8 mouse cellular contexts compared by ENCODE assay signal in the genomic region with DNA sequence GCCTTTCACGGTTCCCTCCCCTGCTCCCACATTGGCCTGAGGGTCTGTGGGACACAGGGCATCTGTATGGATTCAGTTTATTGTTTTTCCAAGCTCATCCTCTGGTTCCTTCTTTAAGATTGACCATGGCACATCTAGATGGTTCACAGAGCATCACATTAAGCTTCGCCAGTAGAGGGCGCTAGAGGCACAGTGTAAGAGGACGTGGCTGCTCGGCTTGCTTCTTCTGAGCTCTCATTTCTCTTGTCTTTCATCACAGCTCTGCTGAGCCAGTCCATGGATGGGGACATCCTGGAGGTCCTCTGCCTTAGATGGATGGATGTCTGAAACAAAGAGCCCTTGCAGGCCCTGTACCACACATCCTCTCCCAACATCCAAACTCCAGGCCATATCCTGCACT. TPM values are rescaled to one million over a fixed set of nuclear protein-coding genes. Genes with fewer than 3 reads are reported as not detected.
A peak's percentile ranks its signal among the peaks of the same experiment; 100 is the strongest.
DNase-seq lines count a peak whose midpoint lies in the region; ATAC-seq and TF ChIP-seq lines count a peak whose summit lies in the region.

No protein-coding gene starts in this region.

- H3K4me1 ChIP-seq in heart, embryonic 11.5 days (ENCODE audit: control insufficient read depth, insufficient read depth, low read length) = 0 out of 2 replicates have a peak, but pooled peaks cover 3% of the 10 kb centered on the region
- no peaks in the 10 kb centered on the region for H3K4me1 ChIP-seq in embryonic facial prominence, embryonic 11.5 days (ENCODE audit: control insufficient read depth, insufficient read depth, low read length)
- no peaks in the 10 kb centered on the region for H3K4me1 ChIP-seq in heart, adult 2 months (ENCODE audit: control insufficient read depth, insufficient read depth, low read length)
- H3K4me1 ChIP-seq in limb, embryonic 12.5 days (replicated peaks) = no peaks in the 10 kb centered on the region

- peak; percentile 96 for DNase-seq in heart, adult 11 months
- DNase-seq in embryonic facial prominence, embryonic 11.5 days (ENCODE audit: low spot score) = peak; percentile 95
- peak; percentile 73 to 82 for DNase-seq in heart, adult 2 months
- DNase-seq in kidney, adult 8-10 months = peak; percentile 66 to 89
- peak; percentile 26 to 57 for DNase-seq in monocyte, adult 2 months (ENCODE audit: low read depth in 1 of 2, low spot score in 2 of 2)
- peak; percentile 72 to 77 for DNase-seq in spleen, postnatal 36 days (ENCODE audit: low spot score in 2 of 2)

- intact Hi-C loops in heart, adult 2 months (cut with DNase I) = loop anchor here (1.0 to 2.0 kb wide), 4 partner anchors 33 to 86 kb away; partner anchors contain the start of genes Bcl7c and Fbxl19

- no peaks in the 10 kb centered on the region for H3K9me3 ChIP-seq in heart, embryonic 11.5 days (replicated peaks; ENCODE audit: control insufficient read depth, low read length)
- no peaks in the 10 kb centered on the region for H3K9me3 ChIP-seq in embryonic facial prominence, embryonic 11.5 days (replicated peaks; ENCODE audit: control insufficient read depth, low read length)
- peaks cover 4% of the 10 kb centered on the region; the same call in 1 of the 2 replicates for H3K9me3 ChIP-seq in limb, embryonic 12.5 days

- no peak overlapping the region for H3K4me2 ChIP-seq in heart, embryonic 11.5 days
- H3K4me2 ChIP-seq in embryonic facial prominence, embryonic 11.5 days (ENCODE audit: low read depth, low read length) = no peak overlapping the region
- H3K4me2 ChIP-seq in limb, embryonic 12.5 days = no peak overlapping the region

- H3K27ac ChIP-seq in heart, embryonic 11.5 days (ENCODE audit: low read depth, low read length) = no peak overlapping the region
- no peak overlapping the region for H3K27ac ChIP-seq in embryonic facial prominence, embryonic 11.5 days (replicated peaks; ENCODE audit: low read depth, low read length)
- H3K27ac ChIP-seq in heart, adult 2 months = no peak overlapping the region
- peak overlapping the region; percentile 26; the same call in 1 of the 2 replicates for H3K27ac ChIP-seq in limb, embryonic 12.5 days

- H3K4me3 ChIP-seq in heart, embryonic 11.5 days (ENCODE audit: low read depth, low read length) = no peak overlapping the region
- H3K4me3 ChIP-seq in embryonic facial prominence, embryonic 11.5 days (ENCODE audit: low read depth, low read length) = no peak overlapping the region
- H3K4me3 ChIP-seq in heart, adult 2 months = no peak overlapping the region
- no peak overlapping the region for H3K4me3 ChIP-seq in limb, embryonic 12.5 days (replicated peaks)

- TF ChIP-seq CTCF in heart, adult 2 months (IDR thresholded peaks at IDR 0.05) = peak; percentile 96

- ATAC-seq in heart, embryonic 11.5 days (replicated peaks; ENCODE audit: insufficient number of reproducible peaks, low FRiP score, low TSS enrichment) = no peak; the same call in 1 of the 2 replicates
- peak; percentile 66 for ATAC-seq in embryonic facial prominence, embryonic 11.5 days (replicated peaks; ENCODE audit: insufficient number of reproducible peaks, low FRiP score, low TSS enrichment, low read depth)
- peak; percentile 48; the same call in 1 of the 2 replicates for ATAC-seq in limb, embryonic 12.5 days (ENCODE audit: insufficient number of reproducible peaks, insufficient read depth, low FRiP score, low TSS enrichment, low read depth)

- peaks cover 3% of the 10 kb centered on the region; the same call in 1 of the 2 replicates for H3K36me3 ChIP-seq in heart, embryonic 11.5 days (ENCODE audit: control insufficient read depth, insufficient read depth, low read length)
- 0 out of 2 replicates have a peak, but pooled peaks cover 2% of the 10 kb centered on the region for H3K36me3 ChIP-seq in embryonic facial prominence, embryonic 11.5 days (replicated peaks; ENCODE audit: control insufficient read depth, insufficient read depth, low read depth, low read length)
- H3K36me3 ChIP-seq in heart, adult 2 months (ENCODE audit: control insufficient read depth, insufficient read depth, low read length) = no peaks in the 10 kb centered on the region
- peaks cover 18% of the 10 kb centered on the region for H3K36me3 ChIP-seq in limb, embryonic 12.5 days

- peak; percentile 82 for TF ChIP-seq EP300 in heart, adult 2 months (IDR thresholded peaks at IDR 0.05; ENCODE audit: insufficient read depth, low read depth, low read length)

- no peak for TF ChIP-seq POLR2A in heart, adult 2 months (IDR thresholded peaks at IDR 0.05; ENCODE audit: insufficient read depth, low read depth, low read length)

- 5% methylated on average over 5 of the region's 5 CpGs for WGBS in heart, embryonic 11.5 days (ENCODE audit: insufficient replicate concordance)
- WGBS in embryonic facial prominence, embryonic 11.5 days = 2% methylated on average over 5 of the region's 5 CpGs
- WGBS in heart, adult 2 months = 4% methylated on average over 5 of the region's 5 CpGs
- WGBS in limb, embryonic 12.5 days = 5% methylated on average over 5 of the region's 5 CpGs

- H3K27me3 ChIP-seq in heart, embryonic 11.5 days (ENCODE audit: control insufficient read depth, insufficient read depth, low read length) = no peaks in the 10 kb centered on the region
- no peaks in the 10 kb centered on the region for H3K27me3 ChIP-seq in embryonic facial prominence, embryonic 11.5 days (ENCODE audit: control insufficient read depth, insufficient read depth, low read length)
- H3K27me3 ChIP-seq in heart, adult 2 months (ENCODE audit: control insufficient read depth, insufficient read depth, low read length) = no peaks in the 10 kb centered on the region
- H3K27me3 ChIP-seq in limb, embryonic 12.5 days = no peaks in the 10 kb centered on the region

- H3K9ac ChIP-seq in heart, embryonic 11.5 days (ENCODE audit: low read depth, low read length) = no peak overlapping the region
- no peak overlapping the region for H3K9ac ChIP-seq in embryonic facial prominence, embryonic 11.5 days (replicated peaks; ENCODE audit: low read length)
- H3K9ac ChIP-seq in heart, adult 2 months (ENCODE audit: low read depth, low read length) = no peak overlapping the region
- H3K9ac ChIP-seq in limb, embryonic 12.5 days (replicated peaks) = no peak overlapping the region; the same call in 1 of the 2 replicates

- no peaks in the 10 kb centered on the region for H3K79me2 ChIP-seq in heart, adult 2 months (replicated peaks; ENCODE audit: control insufficient read depth, insufficient read depth, low read length)

RNA-seq across cellular contexts. Expression of gene Bcl7c, which starts 33.8 kb away (rescaled TPM):
- polyA plus RNA-seq in heart, embryonic 11.5 days (2014; fragmentation: Nextera tagmentation; extraction: Ambion mirVana) = 32.5 and 34.4 TPM in 2 replicates
- polyA plus RNA-seq in embryonic facial prominence, embryonic 11.5 days (2014; fragmentation: Nextera tagmentation; extraction: Ambion mirVana) = 84.9 and 86.6 TPM in 2 replicates
- total RNA-seq in heart, adult 2 months (2021) = 10 to 100 TPM; 34.1 to 34.5 TPM
- polyA plus RNA-seq in heart, adult 2 months (2012; rRNA removed) = 13.5 and 13.6 TPM in 2 replicates
- polyA plus RNA-seq in limb, embryonic 12.5 days (2016; fragmentation: Nextera tagmentation; extraction: Ambion mirVana) = 120 and 127 TPM in 2 replicates

RNA-seq across cellular contexts. Expression of gene Ctf1, which starts 37.6 kb away (rescaled TPM):
- 4.7 and 4.9 TPM in 2 replicates for polyA plus RNA-seq in heart, embryonic 11.5 days (2014; fragmentation: Nextera tagmentation; extraction: Ambion mirVana)
- 17.5 and 19.0 TPM in 2 replicates for polyA plus RNA-seq in embryonic facial prominence, embryonic 11.5 days (2014; fragmentation: Nextera tagmentation; extraction: Ambion mirVana)
- total RNA-seq in heart, adult 2 months (2021) = 1 to 10 TPM; 6.6 to 8.7 TPM
- 15.3 and 24.5 TPM in 2 replicates for polyA plus RNA-seq in heart, adult 2 months (2012; rRNA removed)
- 29.3 and 30.0 TPM in 2 replicates for polyA plus RNA-seq in limb, embryonic 12.5 days (2016; fragmentation: Nextera tagmentation; extraction: Ambion mirVana)

RNA-seq across cellular contexts. Expression of gene Ctf2, which starts 57.0 kb away (rescaled TPM):
- polyA plus RNA-seq in heart, embryonic 11.5 days (2014; fragmentation: Nextera tagmentation; extraction: Ambion mirVana) = 0.32 TPM in 1 of 2 replicates, not detected in the other
- polyA plus RNA-seq in embryonic facial prominence, embryonic 11.5 days (2014; fragmentation: Nextera tagmentation; extraction: Ambion mirVana) = 0.15 and 0.59 TPM in 2 replicates
- not detected for total RNA-seq in heart, adult 2 months (2021)
- not detected in 2 replicates for polyA plus RNA-seq in heart, adult 2 months (2012; rRNA removed)
- polyA plus RNA-seq in limb, embryonic 12.5 days (2016; fragmentation: Nextera tagmentation; extraction: Ambion mirVana) = 0.36 and 0.60 TPM in 2 replicates

RNA-seq across cellular contexts. Expression of gene Zfp629, which starts 59.4 kb away (rescaled TPM):
- 11.2 and 12.0 TPM in 2 replicates for polyA plus RNA-seq in heart, embryonic 11.5 days (2014; fragmentation: Nextera tagmentation; extraction: Ambion mirVana)
- polyA plus RNA-seq in embryonic facial prominence, embryonic 11.5 days (2014; fragmentation: Nextera tagmentation; extraction: Ambion mirVana) = 27.3 and 27.5 TPM in 2 replicates
- 10 to 100 TPM; 17.7 to 24.9 TPM for total RNA-seq in heart, adult 2 months (2021)
- 12.5 and 20.9 TPM in 2 replicates for polyA plus RNA-seq in heart, adult 2 months (2012; rRNA removed)
- 26.1 and 30.1 TPM in 2 replicates for polyA plus RNA-seq in limb, embryonic 12.5 days (2016; fragmentation: Nextera tagmentation; extraction: Ambion mirVana)

Comparison
In these comparisons a context has a peak if more than half of its experiments do, and no peak if none do; other contexts are left out.
1. DNase-seq: peak in every context shown above with its lines; median percentile 96 in heart, adult 11 months; 95 in embryonic facial prominence, embryonic 11.5 days; 78 in heart, adult 2 months; 78 in kidney, adult 8-10 months; 74 in spleen, postnatal 36 days; 42 in monocyte, adult 2 months.